Mouse (Mus musculus) layer of hippocampus, adult 2 months (tissue): ENCODE measurements around the gene Cacna1a. TPM values are rescaled to one million over a fixed set of nuclear protein-coding genes. Genes with fewer than 3 reads are reported as not detected.

Source experiments
- DNase-seq, 2 experiments: peaks; one replicate each; pipeline ENCODE4 v3.0.0; 2022; ENCODE audit warnings: low spot score in 2 of 2
- H3K27ac ChIP-seq: fragments of 200-600 bp; 2 replicates; pipeline ENCODE4 v1.8.1; 2022
- H3K4me3 ChIP-seq: fragments of 200-600 bp; 2 replicates; pipeline ENCODE4 v1.8.1; 2022; ENCODE audit warnings: mild to moderate bottlenecking
- CTCF ChIP-seq: fragments of 200-600 bp; conservative IDR thresholded peaks from 2 replicates; pipeline ENCODE4 v1.8.1; 2022; ENCODE audit warnings: antibody characterized with exemption, mild to moderate bottlenecking, moderate library complexity
- total RNA-seq, 2 experiments: library from RNA; stranded (reverse); gene quantifications; 2 replicates each; pipeline ENCODE4 v1.2.3; 2021

The Cacna1a gene
- total RNA-seq, 2 experiments from 2014 or later: 207 to 219 TPM

GRCm38 (mm10) chr8:84650213-84650612 is 262.0 kb downstream of the Cacna1a start:
- H3K4me3 ChIP-seq: no peak overlapping the region
- TF ChIP-seq CTCF: no peak
- no peak overlapping the region for H3K27ac ChIP-seq
- no peak for DNase-seq

GRCm38 (mm10) chr8:84653092-84653631 is 264.9 kb downstream of the Cacna1a start:
- Histone ChIP-seq H3K4me3 (no peak overlapping the region), H3K27ac (no peak overlapping the region)
- DNase-seq: no peak
- no peak for TF ChIP-seq CTCF

- H3K27ac ChIP-seq: 0 out of 2 replicates have a peak overlapping the region, but pooled peaks have one; percentile 65
- no peak overlapping the region for H3K4me3 ChIP-seq
- peak; percentile 51 for TF ChIP-seq CTCF
- DNase-seq: no peak
Observed at GRCm38 (mm10) chr8:84654597-84654996, 266.4 kb downstream of the Cacna1a start.

GRCm38 (mm10) chr8:84655336-84656190 is 267.3 kb downstream of the Cacna1a start:
- no peak for TF ChIP-seq CTCF
- peak overlapping the region; percentile 85 for H3K27ac ChIP-seq
- H3K4me3 ChIP-seq: peak overlapping the region; percentile 39
- DNase-seq: no peak

GRCm38 (mm10) chr8:84656191-84656525 is 267.9 kb downstream of the Cacna1a start:
- no peak for DNase-seq
- peak overlapping the region; percentile 39 for H3K4me3 ChIP-seq

GRCm38 (mm10) chr8:84656641-84657126 is 268.4 kb downstream of the Cacna1a start:
- no peak for TF ChIP-seq CTCF
- H3K27ac ChIP-seq: peak overlapping the region; percentile 85
- peak overlapping the region; percentile 39 for H3K4me3 ChIP-seq
- DNase-seq: no peak

More at GRCm38 (mm10) chr8:84656191-84656525, 267.9 kb downstream of the Cacna1a start:
- H3K27ac ChIP-seq: peak overlapping the region; percentile 85
- TF ChIP-seq CTCF: no peak

GRCm38 (mm10) chr8:84657203-84657602 is 269.0 kb downstream of the Cacna1a start:
- no peak for TF ChIP-seq CTCF
- no peak for DNase-seq
- Histone ChIP-seq H3K4me3 (no peak overlapping the region), H3K27ac (peak overlapping the region; percentile 85; the same call in 1 of the 2 replicates)

GRCm38 (mm10) chr8:84657680-84658079 is 269.4 kb downstream of the Cacna1a start:
- Histone ChIP-seq H3K4me3 (no peak overlapping the region), H3K27ac (no peak overlapping the region)
- no peak for TF ChIP-seq CTCF
- no peak for DNase-seq

- no peak for DNase-seq
- Histone ChIP-seq H3K27ac (no peak overlapping the region), H3K4me3 (no peak overlapping the region)
- no peak for TF ChIP-seq CTCF
Observed at GRCm38 (mm10) chr8:84658951-84659350, 270.7 kb downstream of the Cacna1a start.

GRCm38 (mm10) chr8:84659936-84660818 is 271.9 kb downstream of the Cacna1a start:
- no peak for TF ChIP-seq CTCF

GRCm38 (mm10) chr8:84660819-84661457 is 272.7 kb downstream of the Cacna1a start:
- peak overlapping the region; percentile 89 for H3K27ac ChIP-seq
- peak overlapping the region; percentile 85 for H3K4me3 ChIP-seq
- no peak for DNase-seq
- no peak for TF ChIP-seq CTCF

More at GRCm38 (mm10) chr8:84659936-84660818, 271.9 kb downstream of the Cacna1a start:
- DNase-seq: no peak
- Histone ChIP-seq H3K27ac (peak overlapping the region; percentile 89), H3K4me3 (peak overlapping the region; percentile 85)

- peak overlapping the region; percentile 85 for H3K4me3 ChIP-seq
- no peak for TF ChIP-seq CTCF
- peak overlapping the region; percentile 89 for H3K27ac ChIP-seq
- DNase-seq: no peak
Observed at GRCm38 (mm10) chr8:84661458-84661871, 273.2 kb downstream of the Cacna1a start.
